Mouse (Mus musculus) lung, postnatal 0 days (tissue): ENCODE results near the gene Tubgcp5. TPM values are rescaled to one million over a fixed set of nuclear protein-coding genes. Genes with fewer than 3 reads are reported as not detected.

Experiments
- ATAC-seq: fragments of 200-750 bp; cut with Nextera tagmentation; 2 replicates; pipeline ENCODE4 v1.8.0; 2017; ENCODE audit warnings: moderate library complexity
- DNase-seq: peaks from one replicate; pipeline ENCODE4 v3.0.0-alpha.2; 2016; ENCODE audit warnings: low spot score
- H3K27ac ChIP-seq: fragments of 300-500 bp; sonication (generic); 2 replicates; pipeline ENCODE4 v1.5.1; 2014; ENCODE audit warnings: antibody characterized with exemption, mild to moderate bottlenecking, low read length, mixed read lengths
- H3K27me3 ChIP-seq: fragments of 300-500 bp; sonication (generic); replicated peaks from 2 replicates; pipeline ENCODE4 v1.6.1; 2014; ENCODE audit warnings: low read length, mixed read lengths; ENCODE audit not compliant: insufficient read depth
- H3K36me3 ChIP-seq: fragments of 300-500 bp; sonication (generic); 2 replicates; pipeline ENCODE4 v1.6.1; 2014; ENCODE audit warnings: low read length, mixed read lengths; ENCODE audit not compliant: insufficient read depth
- H3K4me1 ChIP-seq: fragments of 300-500 bp; sonication (generic); 2 replicates; pipeline ENCODE4 v1.6.1; 2014; ENCODE audit warnings: antibody characterized with exemption, low read depth, low read length, mixed read lengths; ENCODE audit not compliant: insufficient read depth
- H3K4me2 ChIP-seq: fragments of 300-500 bp; sonication (generic); replicated peaks from 2 replicates; pipeline ENCODE4 v1.6.1; 2014; ENCODE audit warnings: low read depth, mild to moderate bottlenecking, low read length, moderate library complexity, mixed read lengths
- H3K4me3 ChIP-seq: fragments of 300-500 bp; sonication (generic); 2 replicates; pipeline ENCODE4 v1.5.1; 2014; ENCODE audit warnings: low read depth, low read length
- H3K9ac ChIP-seq: fragments of 300-500 bp; sonication (generic); replicated peaks from 2 replicates; pipeline ENCODE4 v1.6.1; 2014; ENCODE audit warnings: low read depth, mild to moderate bottlenecking
- H3K9me3 ChIP-seq: fragments of 300-500 bp; sonication (generic); 2 replicates; pipeline ENCODE4 v1.6.1; 2016; ENCODE audit warnings: low read length, mixed read lengths
- CTCF ChIP-seq: IDR thresholded peaks from 2 replicates; pipeline ENCODE4 v1.5.1; 2016; ENCODE audit warnings: antibody characterized with exemption, mild to moderate bottlenecking
- EP300 ChIP-seq: IDR thresholded peaks from 2 replicates; pipeline ENCODE4 v1.6.1; 2016; ENCODE audit warnings: antibody characterized with exemption, mild to moderate bottlenecking, control low read depth
- WGBS: fragments of 180-500 bp; shearing (Covaris S2); extraction: QIAGEN DNeasy Blood & Tissue Kit; methylation state at CpG from one replicate; pipeline ENCODE4 v1.1.7; 2014; 5-methylcytosine and 5-hydroxymethylcytosine counted together
- polyA plus RNA-seq: library from polyadenylated mRNA; unstranded; fragments of >200 nt; fragmentation: Nextera tagmentation; extraction: Ambion mirVana; gene quantifications from 2 replicates; pipeline ENCODE4 v1.2.1, GENCODE M21; 2015

Gene Tubgcp5
- polyA plus RNA-seq, 1 experiment from 2014 or later: 13.7 TPM

- Histone ChIP-seq H3K27me3 (no peaks in the 10 kb centered on the region), H3K4me1 (0 out of 2 replicates have a peak, but pooled peaks cover 4% of the 10 kb centered on the region), H3K9me3 (no peaks in the 10 kb centered on the region), H3K27ac (no peak overlapping the region), H3K4me3 (no peak overlapping the region), H3K9ac (no peak overlapping the region), H3K4me2 (no peak overlapping the region), H3K36me3 (no peaks in the 10 kb centered on the region)
- ATAC-seq (no peak), DNase-seq (no peak)
- TF ChIP-seq EP300 (no peak), CTCF (no peak)
- 63% methylated on average over 2 of the region's 2 CpGs for WGBS
Observed at GRCm38 (mm10) chr7:55857729-55858128, 63.8 kb downstream of the Tubgcp5 start.

GRCm38 (mm10) chr7:55858836-55859517, 65.0 kb downstream of the Tubgcp5 start:
- no peaks in the 10 kb centered on the region for H3K27me3 ChIP-seq
- no peak overlapping the region for H3K27ac ChIP-seq
- no peak for TF ChIP-seq CTCF
- no peak for TF ChIP-seq EP300
- DNase-seq (no peak), ATAC-seq (no peak)
- H3K4me1 ChIP-seq: 0 out of 2 replicates have a peak, but pooled peaks cover 4% of the 10 kb centered on the region
- H3K4me2 ChIP-seq: no peak overlapping the region
- no peaks in the 10 kb centered on the region for H3K36me3 ChIP-seq
- no peak overlapping the region for H3K9ac ChIP-seq
- H3K9me3 ChIP-seq: no peaks in the 10 kb centered on the region
- WGBS: 73% methylated on average over 3 of the region's 3 CpGs
- H3K4me3 ChIP-seq: no peak overlapping the region

GRCm38 (mm10) chr7:55859518-55859872, 65.5 kb downstream of the Tubgcp5 start:
- DNase-seq (no peak), ATAC-seq (peak; percentile 56; the same call in 1 of the 2 replicates)
- Histone ChIP-seq H3K9ac (no peak overlapping the region), H3K36me3 (no peaks in the 10 kb centered on the region), H3K4me1 (0 out of 2 replicates have a peak, but pooled peaks cover 4% of the 10 kb centered on the region), H3K27me3 (no peaks in the 10 kb centered on the region), H3K9me3 (no peaks in the 10 kb centered on the region), H3K4me3 (no peak overlapping the region), H3K27ac (no peak overlapping the region), H3K4me2 (no peak overlapping the region)
- no peak for TF ChIP-seq CTCF
- TF ChIP-seq EP300: no peak
- 76% methylated on average over 2 of the region's 2 CpGs for WGBS

GRCm38 (mm10) chr7:55859956-55860355, 66.0 kb downstream of the Tubgcp5 start:
- no peaks in the 10 kb centered on the region for H3K9me3 ChIP-seq
- no peak for DNase-seq
- no peak for ATAC-seq
- WGBS: 80% methylated on average over 6 of the region's 6 CpGs
- no peak overlapping the region for H3K9ac ChIP-seq
- no peak overlapping the region for H3K27ac ChIP-seq
- no peak overlapping the region for H3K4me3 ChIP-seq
- no peak overlapping the region for H3K4me2 ChIP-seq
- no peaks in the 10 kb centered on the region for H3K36me3 ChIP-seq
- TF ChIP-seq CTCF (no peak), EP300 (no peak)
- H3K27me3 ChIP-seq: no peaks in the 10 kb centered on the region
- H3K4me1 ChIP-seq: 0 out of 2 replicates have a peak, but pooled peaks cover 4% of the 10 kb centered on the region

GRCm38 (mm10) chr7:55861175-55861574, 67.2 kb downstream of the Tubgcp5 start:
- ATAC-seq (no peak), DNase-seq (no peak)
- Histone ChIP-seq H3K36me3 (no peaks in the 10 kb centered on the region), H3K9ac (no peak overlapping the region), H3K27ac (no peak overlapping the region), H3K9me3 (no peaks in the 10 kb centered on the region), H3K27me3 (no peaks in the 10 kb centered on the region), H3K4me2 (no peak overlapping the region), H3K4me1 (0 out of 2 replicates have a peak, but pooled peaks cover 9% of the 10 kb centered on the region), H3K4me3 (no peak overlapping the region)
- WGBS: 79% methylated on average over 4 of the region's 4 CpGs
- TF ChIP-seq CTCF (no peak), EP300 (no peak)

GRCm38 (mm10) chr7:55865044-55865443, 71.1 kb downstream of the Tubgcp5 start:
- H3K4me2 ChIP-seq: no peak overlapping the region
- H3K9me3 ChIP-seq: no peaks in the 10 kb centered on the region
- H3K27ac ChIP-seq: no peak overlapping the region
- 0 out of 2 replicates have a peak, but pooled peaks cover 5% of the 10 kb centered on the region for H3K4me1 ChIP-seq
- H3K27me3 ChIP-seq: no peaks in the 10 kb centered on the region
- no peak for DNase-seq
- no peak overlapping the region for H3K9ac ChIP-seq
- TF ChIP-seq EP300: no peak
- no peak for TF ChIP-seq CTCF
- ATAC-seq: no peak
- H3K4me3 ChIP-seq: no peak overlapping the region
- no peaks in the 10 kb centered on the region for H3K36me3 ChIP-seq
